Mouse (Mus musculus): ENCODE data around the gene Dpm2. TPM values are rescaled to one million over a fixed set of nuclear protein-coding genes. Genes with fewer than 3 reads are reported as not detected.

Gene Dpm2
- polyA plus RNA-seq, 1 experiment from 2014 or later: 112 TPM

DNA sequence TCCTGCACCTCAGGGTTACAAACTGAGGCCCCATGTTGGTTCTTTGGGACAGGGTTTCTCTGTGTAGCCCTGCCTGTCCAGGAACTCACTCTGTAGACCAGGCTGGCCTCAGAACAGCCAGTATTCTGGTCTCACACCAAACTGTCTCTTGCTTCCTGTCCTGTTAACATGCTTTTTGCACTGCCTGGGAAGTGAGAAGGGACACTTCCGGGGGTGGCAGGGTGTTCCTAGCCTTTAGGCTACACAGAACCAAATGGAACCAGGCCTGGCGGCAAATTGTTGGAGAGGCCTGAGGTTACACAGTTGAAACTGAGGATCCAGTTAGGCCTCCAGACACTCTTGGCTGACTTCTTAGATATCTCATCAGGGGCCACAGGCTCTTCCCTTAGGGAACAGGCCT lies 37.5 kb upstream of the Dpm2 start:
- no peaks in the 10 kb centered on the region for H3K9me3 ChIP-seq (ENCODE audit: low read length)
- TF ChIP-seq CTCF (IDR thresholded peaks at IDR 0.05) (no peak), EP300 (IDR thresholded peaks at IDR 0.05) (no peak)
- 94% methylated on average over 2 of the region's 2 CpGs for WGBS
- no peak overlapping the region for H3K4me2 ChIP-seq (replicated peaks; ENCODE audit: low read depth, low read length)
- no peak overlapping the region for H3K9ac ChIP-seq (replicated peaks; ENCODE audit: low read depth)
- DNase-seq (ENCODE audit: low spot score) (no peak), ATAC-seq (no peak)
- no peak overlapping the region for H3K4me3 ChIP-seq (ENCODE audit: low read depth, low read length)
- H3K36me3 ChIP-seq (ENCODE audit: insufficient read depth, low read length): no peaks in the 10 kb centered on the region
- H3K27ac ChIP-seq (ENCODE audit: low read length): no peak overlapping the region
- H3K4me1 ChIP-seq (ENCODE audit: insufficient read depth, low read depth, low read length): peaks cover 21% of the 10 kb centered on the region
- H3K27me3 ChIP-seq (replicated peaks; ENCODE audit: insufficient read depth, low read length): no peaks in the 10 kb centered on the region

GRCm38 (mm10) chr2:32534061-32534732 lies 36.5 kb upstream of the Dpm2 start:
- Histone ChIP-seq H3K4me2 (replicated peaks; ENCODE audit: low read depth, low read length) (peak overlapping the region; percentile 87), H3K4me3 (ENCODE audit: low read depth, low read length) (peak overlapping the region; percentile 85), H3K9ac (replicated peaks; ENCODE audit: low read depth) (peak overlapping the region; percentile 44; the same call in 1 of the 2 replicates), H3K4me1 (ENCODE audit: insufficient read depth, low read depth, low read length) (peaks cover 29% of the 10 kb centered on the region), H3K9me3 (ENCODE audit: low read length) (no peaks in the 10 kb centered on the region), H3K27me3 (replicated peaks; ENCODE audit: insufficient read depth, low read length) (no peaks in the 10 kb centered on the region), H3K27ac (ENCODE audit: low read length) (peak overlapping the region; percentile 97), H3K36me3 (ENCODE audit: insufficient read depth, low read length) (no peaks in the 10 kb centered on the region)
- DNase-seq (ENCODE audit: low spot score) (peak; percentile 86), ATAC-seq (peak; percentile 19)
- TF ChIP-seq CTCF (IDR thresholded peaks at IDR 0.05): no peak
- TF ChIP-seq EP300 (IDR thresholded peaks at IDR 0.05): no peak
- 4% methylated on average over 13 of the region's 13 CpGs for WGBS

DNA sequence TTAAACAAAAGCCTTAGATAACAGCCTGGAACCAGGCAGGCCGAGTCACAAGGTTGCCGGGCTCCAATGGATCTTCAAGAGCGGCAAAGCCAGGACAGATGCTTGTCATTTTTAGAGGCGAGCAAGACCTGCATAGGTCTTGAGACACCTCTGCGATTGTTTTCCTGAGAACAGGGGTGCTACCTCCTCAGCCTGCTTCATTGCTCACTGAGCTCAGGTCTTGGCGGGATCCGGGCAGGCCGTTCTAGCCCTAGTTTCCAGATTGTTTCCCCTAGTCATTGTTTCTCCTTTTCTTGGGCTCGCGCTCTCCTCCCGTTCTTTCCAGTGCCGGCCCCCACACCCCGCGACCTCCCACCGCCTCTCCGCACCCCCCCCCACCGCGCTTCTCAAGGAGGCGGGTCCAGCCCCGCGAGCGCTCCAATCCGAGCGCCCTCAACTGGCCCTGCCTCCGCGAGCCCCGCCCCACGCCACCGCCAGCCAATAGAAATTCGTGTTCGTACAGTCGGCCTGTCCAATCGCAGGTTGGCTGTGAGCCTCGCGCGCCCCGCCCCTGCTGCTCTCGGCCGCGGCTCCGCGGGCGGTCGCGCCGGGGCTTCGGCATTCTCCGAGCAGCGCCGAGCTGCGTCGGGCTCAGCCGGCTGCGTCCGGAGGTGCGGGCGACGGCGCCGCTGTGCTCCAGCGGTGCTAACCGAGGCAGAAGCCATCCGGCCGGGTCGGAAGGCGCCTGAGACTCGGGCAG lies 35.8 kb upstream of the Dpm2 start, which contains the start of gene Fam102a:
TSS of gene Fam102a (plus strand) at position 600 of the 739 bp plus-strand sequence.
- Histone ChIP-seq H3K4me2 (replicated peaks; ENCODE audit: low read depth, low read length) (peak within 1 kb of the TSS; percentile 87), H3K9me3 (ENCODE audit: low read length) (no peaks in the 10 kb centered on the region), H3K4me3 (ENCODE audit: low read depth, low read length) (peak within 1 kb of the TSS; percentile 85), H3K36me3 (ENCODE audit: insufficient read depth, low read length) (no peaks in the 10 kb centered on the region), H3K27ac (ENCODE audit: low read length) (peak within 1 kb of the TSS; percentile 97), H3K9ac (replicated peaks; ENCODE audit: low read depth) (peak within 1 kb of the TSS; percentile 86), H3K27me3 (replicated peaks; ENCODE audit: insufficient read depth, low read length) (no peaks in the 10 kb centered on the region), H3K4me1 (ENCODE audit: insufficient read depth, low read depth, low read length) (peaks cover 29% of the 10 kb centered on the region)
- TF ChIP-seq CTCF (IDR thresholded peaks at IDR 0.05) (no peak), EP300 (IDR thresholded peaks at IDR 0.05) (no peak)
- peak; percentile 94 for ATAC-seq
- peak; percentile 98 for DNase-seq (ENCODE audit: low spot score)
- under 1% methylated on average over 57 of the region's 67 CpGs for WGBS

- Histone ChIP-seq H3K4me2 (replicated peaks; ENCODE audit: low read depth, low read length) (peak overlapping the region; percentile 87), H3K27ac (ENCODE audit: low read length) (peak overlapping the region; percentile 97), H3K4me1 (ENCODE audit: insufficient read depth, low read depth, low read length) (peaks cover 29% of the 10 kb centered on the region), H3K9ac (replicated peaks; ENCODE audit: low read depth) (peak overlapping the region; percentile 86), H3K27me3 (replicated peaks; ENCODE audit: insufficient read depth, low read length) (no peaks in the 10 kb centered on the region), H3K4me3 (ENCODE audit: low read depth, low read length) (peak overlapping the region; percentile 85), H3K9me3 (ENCODE audit: low read length) (no peaks in the 10 kb centered on the region), H3K36me3 (ENCODE audit: insufficient read depth, low read length) (no peaks in the 10 kb centered on the region)
- ATAC-seq (peak; percentile 76), DNase-seq (ENCODE audit: low spot score) (peak; percentile 80)
- no peak for TF ChIP-seq CTCF (IDR thresholded peaks at IDR 0.05)
- TF ChIP-seq EP300 (IDR thresholded peaks at IDR 0.05): no peak
- WGBS: under 1% methylated on average over 40 of the region's 56 CpGs
These were observed 35.1 kb upstream of the Dpm2 start for GRCm38 (mm10) chr2:32535501-32535991.

- Histone ChIP-seq H3K9ac (replicated peaks; ENCODE audit: low read depth) (peak overlapping the region; percentile 86), H3K4me3 (ENCODE audit: low read depth, low read length) (peak overlapping the region; percentile 85), H3K27ac (ENCODE audit: low read length) (peak overlapping the region; percentile 97), H3K36me3 (ENCODE audit: insufficient read depth, low read length) (no peaks in the 10 kb centered on the region), H3K27me3 (replicated peaks; ENCODE audit: insufficient read depth, low read length) (no peaks in the 10 kb centered on the region), H3K9me3 (ENCODE audit: low read length) (no peaks in the 10 kb centered on the region), H3K4me1 (ENCODE audit: insufficient read depth, low read depth, low read length) (peaks cover 29% of the 10 kb centered on the region), H3K4me2 (replicated peaks; ENCODE audit: low read depth, low read length) (peak overlapping the region; percentile 87)
- DNase-seq (ENCODE audit: low spot score) (peak; percentile 35), ATAC-seq (no peak)
- WGBS: under 1% methylated on average over 14 of the region's 14 CpGs
- no peak for TF ChIP-seq EP300 (IDR thresholded peaks at IDR 0.05)
- no peak for TF ChIP-seq CTCF (IDR thresholded peaks at IDR 0.05)
These were observed 34.5 kb upstream of the Dpm2 start for GRCm38 (mm10) chr2:32536086-32536633.

Measured in lung, postnatal 0 days (tissue).